Mouse (Mus musculus) kidney, postnatal 0 days (tissue): ENCODE data around the gene Ksr2. TPM values are rescaled to one million over a fixed set of nuclear protein-coding genes. Genes with fewer than 3 reads are reported as not detected.

Experiments used
- ATAC-seq: fragments of 200-750 bp; cut with Nextera tagmentation; replicated peaks from 2 replicates; pipeline ENCODE4 v1.8.0; 2017; ENCODE audit warnings: low read depth, moderate number of reproducible peaks, moderate TSS enrichment, moderate library complexity; ENCODE audit not compliant: low FRiP score
- DNase-seq: peaks from one replicate; pipeline ENCODE4 v3.0.0-alpha.2; 2016; ENCODE audit warnings: low spot score
- H3K27ac ChIP-seq: fragments of 300-500 bp; sonication (generic); 2 replicates; pipeline ENCODE4 v1.5.1; 2014; ENCODE audit warnings: mild to moderate bottlenecking
- H3K27me3 ChIP-seq: fragments of 300-500 bp; sonication (generic); 2 replicates; pipeline ENCODE4 v1.6.1; 2014; ENCODE audit warnings: low read length, mixed read lengths; ENCODE audit not compliant: insufficient read depth
- H3K36me3 ChIP-seq: fragments of 300-500 bp; sonication (generic); 2 replicates; pipeline ENCODE4 v1.6.1; 2014; ENCODE audit warnings: low read length, mixed read lengths; ENCODE audit not compliant: insufficient read depth
- H3K4me1 ChIP-seq: fragments of 300-500 bp; sonication (generic); replicated peaks from 2 replicates; pipeline ENCODE4 v1.6.1; 2014; ENCODE audit warnings: antibody characterized with exemption, low read length, mixed read lengths; ENCODE audit not compliant: insufficient read depth
- H3K4me2 ChIP-seq: fragments of 300-500 bp; sonication (generic); 2 replicates; pipeline ENCODE4 v1.6.1; 2014; ENCODE audit warnings: mild to moderate bottlenecking, low read length, moderate library complexity, mixed read lengths
- H3K4me3 ChIP-seq: fragments of 300-500 bp; sonication (generic); replicated peaks from 2 replicates; pipeline ENCODE4 v1.5.1; 2014; ENCODE audit warnings: low read depth, low read length
- H3K9ac ChIP-seq: fragments of 300-500 bp; sonication (generic); 2 replicates; pipeline ENCODE4 v1.6.1; 2014; ENCODE audit warnings: low read depth, low read length
- H3K9me3 ChIP-seq: fragments of 300-500 bp; sonication (generic); replicated peaks from 2 replicates; pipeline ENCODE4 v1.6.1; 2016; ENCODE audit warnings: low read length, inconsistent platforms, mixed read lengths
- CTCF ChIP-seq: IDR thresholded peaks from 2 replicates; pipeline ENCODE4 v1.5.1; 2016; ENCODE audit warnings: antibody characterized with exemption, low read depth, mild to moderate bottlenecking, moderate library complexity
- WGBS: fragments of 180-500 bp; shearing (Covaris S2); extraction: QIAGEN DNeasy Blood & Tissue Kit; methylation state at CpG from one replicate; pipeline ENCODE4 v1.1.7; 2014; 5-methylcytosine and 5-hydroxymethylcytosine counted together
- polyA plus RNA-seq: library from polyadenylated mRNA; unstranded; fragments of >200 nt; fragmentation: Nextera tagmentation; extraction: Ambion mirVana; gene quantifications from 2 replicates; pipeline ENCODE4 v1.2.1, GENCODE M21; 2015

Gene Ksr2
- polyA plus RNA-seq, 1 experiment from 2014 or later: 0.71 TPM

DNA sequence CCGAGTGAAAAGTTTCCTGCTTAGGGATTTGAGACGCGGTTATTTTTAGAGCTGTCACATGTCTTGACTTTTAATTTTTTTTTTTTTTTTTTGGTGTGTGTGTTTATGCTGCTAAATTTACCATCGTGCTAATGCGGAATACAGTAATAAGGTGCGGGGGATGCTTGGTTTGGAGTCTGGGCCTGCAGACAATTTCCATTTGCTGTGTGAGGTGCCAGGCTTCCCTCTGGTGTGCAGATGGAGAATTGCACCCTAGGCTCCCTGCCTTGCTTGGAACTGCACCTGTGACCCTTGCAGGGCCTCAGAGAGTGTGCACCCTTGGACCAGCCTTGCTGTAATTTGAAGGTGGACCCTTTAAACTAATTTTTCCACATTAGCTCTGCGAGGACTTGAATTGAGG lies 80.1 kb downstream of the Ksr2 start:
- ATAC-seq: peak; percentile 65
- Histone ChIP-seq H3K4me1 (no peaks in the 10 kb centered on the region), H3K9me3 (no peaks in the 10 kb centered on the region), H3K27ac (no peak overlapping the region), H3K4me2 (no peak overlapping the region; the same call in 1 of the 2 replicates), H3K27me3 (no peaks in the 10 kb centered on the region), H3K9ac (no peak overlapping the region), H3K4me3 (no peak overlapping the region), H3K36me3 (no peaks in the 10 kb centered on the region)
- WGBS: 18% methylated on average over 7 of the region's 7 CpGs
- TF ChIP-seq CTCF: peak; percentile 86
- peak; percentile 83 for DNase-seq

DNA sequence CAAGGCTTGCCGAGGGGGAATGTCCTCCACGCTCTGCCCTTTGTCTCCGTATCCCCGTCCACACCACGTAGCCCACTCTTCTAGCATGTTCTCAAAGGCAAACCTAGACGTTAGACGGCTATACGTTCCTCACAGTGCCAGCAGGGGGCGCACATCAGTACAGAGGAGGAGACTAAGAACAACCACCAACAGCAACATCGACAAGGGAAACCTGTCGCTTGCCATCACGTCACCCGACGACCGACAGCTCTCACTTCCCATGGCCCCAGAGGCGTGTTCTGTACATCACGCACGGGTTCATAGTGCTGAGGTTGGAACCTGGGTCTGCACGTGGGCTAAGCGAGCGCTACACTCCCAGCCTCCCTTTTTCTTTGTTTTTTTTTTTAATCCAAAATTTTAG lies 83.3 kb downstream of the Ksr2 start:
- H3K4me3 ChIP-seq: no peak overlapping the region
- no peaks in the 10 kb centered on the region for H3K4me1 ChIP-seq
- DNase-seq (no peak), ATAC-seq (no peak)
- peak; percentile 62 for TF ChIP-seq CTCF
- H3K9me3 ChIP-seq: no peaks in the 10 kb centered on the region
- H3K27ac ChIP-seq: no peak overlapping the region
- no peaks in the 10 kb centered on the region for H3K27me3 ChIP-seq
- H3K4me2 ChIP-seq: no peak overlapping the region
- WGBS: 68% methylated on average over 21 of the region's 21 CpGs
- no peaks in the 10 kb centered on the region for H3K36me3 ChIP-seq
- no peak overlapping the region for H3K9ac ChIP-seq

DNA sequence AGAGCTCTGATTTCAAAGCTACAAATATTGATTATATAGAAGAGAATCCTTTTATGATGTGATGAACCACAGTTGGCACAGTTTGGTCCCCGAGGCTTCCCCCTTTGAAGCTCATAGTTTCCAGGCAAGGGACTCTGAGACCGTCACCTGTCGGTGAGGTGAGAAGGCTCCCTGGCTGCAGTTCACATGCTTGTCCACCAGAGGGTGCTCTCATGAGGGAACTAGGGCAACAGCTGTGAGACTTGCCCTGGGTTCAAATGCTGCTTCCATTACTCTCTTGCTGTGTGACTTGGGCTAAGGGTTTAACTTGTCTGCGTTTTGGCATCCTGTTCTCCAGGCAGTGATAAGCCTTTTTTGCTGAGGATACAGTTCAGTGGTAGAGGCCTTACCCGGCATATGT lies 88.8 kb downstream of the Ksr2 start:
- Histone ChIP-seq H3K36me3 (no peaks in the 10 kb centered on the region), H3K4me3 (no peak overlapping the region), H3K27ac (no peak overlapping the region), H3K4me1 (no peaks in the 10 kb centered on the region), H3K4me2 (no peak overlapping the region), H3K9me3 (no peaks in the 10 kb centered on the region), H3K9ac (no peak overlapping the region), H3K27me3 (no peaks in the 10 kb centered on the region)
- ATAC-seq: no peak
- peak; percentile 66 for TF ChIP-seq CTCF
- no peak for DNase-seq
- WGBS: 86% methylated on average over 5 of the region's 5 CpGs

DNA sequence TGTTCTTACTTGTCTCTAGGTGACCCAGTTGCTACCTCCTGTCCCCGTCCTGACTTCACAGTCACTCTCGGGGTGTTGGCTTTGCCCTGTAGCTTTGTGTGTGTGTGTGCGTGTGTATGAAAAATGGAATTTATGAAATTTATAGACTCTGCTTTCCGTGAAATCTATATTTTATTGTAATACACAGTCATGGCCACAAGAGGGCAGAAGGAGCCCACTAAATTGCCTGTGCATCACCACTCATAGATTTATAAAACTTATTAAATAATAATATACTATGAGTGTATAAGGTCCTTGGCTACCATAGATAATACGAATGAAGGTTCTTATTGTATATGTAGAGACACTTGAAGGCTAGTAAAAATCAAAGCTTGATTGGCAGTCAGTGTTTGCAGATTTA lies 90.6 kb downstream of the Ksr2 start:
- no peak overlapping the region for H3K4me3 ChIP-seq
- peaks cover 2% of the 10 kb centered on the region; the same call in 1 of the 2 replicates for H3K27me3 ChIP-seq
- DNase-seq (no peak), ATAC-seq (no peak)
- H3K9me3 ChIP-seq: no peaks in the 10 kb centered on the region
- 87% methylated on average over 5 of the region's 5 CpGs for WGBS
- H3K27ac ChIP-seq: no peak overlapping the region
- H3K4me1 ChIP-seq: no peaks in the 10 kb centered on the region
- TF ChIP-seq CTCF: peak; percentile 68
- no peaks in the 10 kb centered on the region for H3K36me3 ChIP-seq
- H3K4me2 ChIP-seq: no peak overlapping the region
- no peak overlapping the region for H3K9ac ChIP-seq

DNA sequence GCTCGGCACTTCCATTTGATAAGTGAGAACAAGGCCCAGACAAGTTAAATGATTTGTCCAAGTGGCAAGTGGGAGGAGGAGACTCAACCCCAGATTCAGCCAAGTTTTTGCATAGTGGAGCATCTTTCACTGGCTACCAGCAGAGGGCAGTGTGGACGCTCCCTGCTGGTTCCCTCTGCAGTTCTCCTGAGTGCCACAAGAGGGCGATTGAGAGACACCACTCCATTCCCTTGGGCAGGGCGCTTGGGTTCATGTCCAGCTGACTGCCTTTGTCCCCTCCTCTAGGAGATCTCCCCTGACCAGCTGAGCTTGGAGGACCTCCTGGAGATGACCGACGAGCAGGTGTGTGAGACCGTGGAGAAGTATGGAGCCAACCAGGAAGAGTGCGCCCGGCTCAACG lies 91.4 kb downstream of the Ksr2 start:
- TF ChIP-seq CTCF: peak; percentile 100
- Histone ChIP-seq H3K4me2 (no peak overlapping the region), H3K9ac (no peak overlapping the region), H3K4me3 (no peak overlapping the region), H3K4me1 (0 out of 2 replicates have a peak, but pooled peaks cover 4% of the 10 kb centered on the region), H3K27ac (no peak overlapping the region), H3K9me3 (no peaks in the 10 kb centered on the region), H3K36me3 (no peaks in the 10 kb centered on the region), H3K27me3 (peaks cover 2% of the 10 kb centered on the region; the same call in 1 of the 2 replicates)
- 62% methylated on average over 10 of the region's 10 CpGs for WGBS
- peak; percentile 77 for DNase-seq
- peak; percentile 47 for ATAC-seq

DNA sequence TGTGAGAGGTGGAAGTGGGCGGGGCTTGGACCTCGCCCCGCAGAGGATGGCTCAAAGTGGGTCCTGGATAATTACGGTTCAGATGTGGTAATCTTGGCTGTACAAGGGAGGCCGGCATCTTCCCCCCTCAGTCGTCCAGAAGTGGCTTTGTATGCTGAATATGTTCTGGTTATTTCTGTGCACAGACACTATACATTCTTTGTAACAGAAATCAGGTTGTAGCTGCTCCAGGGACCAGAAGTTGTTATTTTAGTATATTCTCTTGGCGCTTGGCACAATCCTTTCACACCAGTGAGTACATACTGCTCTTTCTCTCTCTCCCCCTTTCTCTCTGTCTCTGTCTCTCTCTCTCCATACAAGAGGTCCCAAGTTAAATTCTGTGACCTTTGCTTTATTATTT lies 92.0 kb downstream of the Ksr2 start:
- Histone ChIP-seq H3K36me3 (no peaks in the 10 kb centered on the region), H3K9me3 (no peaks in the 10 kb centered on the region), H3K4me1 (0 out of 2 replicates have a peak, but pooled peaks cover 4% of the 10 kb centered on the region), H3K27me3 (peaks cover 2% of the 10 kb centered on the region; the same call in 1 of the 2 replicates), H3K4me3 (no peak overlapping the region), H3K27ac (no peak overlapping the region), H3K4me2 (no peak overlapping the region), H3K9ac (no peak overlapping the region)
- ATAC-seq (no peak), DNase-seq (no peak)
- no peak for TF ChIP-seq CTCF
- 73% methylated on average over 7 of the region's 7 CpGs for WGBS

- no peak overlapping the region for H3K4me3 ChIP-seq
- peak; percentile 97 for TF ChIP-seq CTCF
- DNase-seq (peak; percentile 72), ATAC-seq (peak; percentile 58; the same call in 1 of the 2 replicates)
- H3K9me3 ChIP-seq: no peaks in the 10 kb centered on the region
- 0 out of 2 replicates have a peak overlapping the region, but pooled peaks have one; percentile 2 for H3K27ac ChIP-seq
- H3K4me1 ChIP-seq: 0 out of 2 replicates have a peak, but pooled peaks cover 4% of the 10 kb centered on the region
- no peaks in the 10 kb centered on the region for H3K36me3 ChIP-seq
- H3K27me3 ChIP-seq: peaks cover 2% of the 10 kb centered on the region; the same call in 1 of the 2 replicates
- 0 out of 2 replicates have a peak overlapping the region, but pooled peaks have one; percentile 18 for H3K4me2 ChIP-seq
- no peak overlapping the region for H3K9ac ChIP-seq
- 19% methylated on average over 13 of the region's 13 CpGs for WGBS
Observed at GRCm38 (mm10) chr5:117506406-117506805, 92.6 kb downstream of the Ksr2 start.
